Mouse (Mus musculus): ENCODE measurements around the gene Sgsm3. TPM values are rescaled to one million over a fixed set of nuclear protein-coding genes. Genes with fewer than 3 reads are reported as not detected.
"Not testable (repeated sequence)": the region's sequence is repeated elsewhere in the genome, so short reads cannot be mapped to it uniquely, and the experiment has no call there.

Gene Sgsm3
- total RNA-seq (2021): 100 to 1,000 TPM in 1 of 2 experiments, 10 to 100 TPM in 1; 93.0 to 112 TPM
- long read RNA-seq, experiment 1, transcript Sgsm3-208 (22 exons, 2,997 nt): major isoform, 122 of 188 reads
- long read RNA-seq, experiment 1, partial matches to known transcripts: 8 of 188 reads
- long read RNA-seq, experiment 1, other reads (novel, unspliced or antisense): 58 of 188 reads
- long read RNA-seq, experiment 2, transcript Sgsm3-208 (22 exons, 2,997 nt): major isoform, 49 of 95 reads
- long read RNA-seq, experiment 2, partial matches to known transcripts: 5 of 95 reads
- long read RNA-seq, experiment 2, other reads (novel, unspliced or antisense): 41 of 95 reads

- DNase-seq (ENCODE audit: extremely low spot score in 1 of 2, low spot score in 2 of 2): peak; percentile 88 to 90
- Histone ChIP-seq H3K27ac (peak within 1 kb of the TSS; percentile 96), H3K4me3 (peak within 1 kb of the TSS; percentile 96)
- intact Hi-C loops (cut with DNase I): no loop called here
- TF ChIP-seq CTCF (IDR thresholded peaks at IDR 0.05): no peak
Observed at GRCm38 (mm10) chr15:80977620-80978334, at the start of gene Sgsm3. Sgsm3 (plus strand) TSS chr15:80977765.

GRCm38 (mm10) chr15:80928811-80929355 is 48.7 kb upstream of the Sgsm3 start:
- DNase-seq (ENCODE audit: extremely low spot score in 1 of 2, low spot score in 2 of 2): no peak
- no peak for TF ChIP-seq CTCF (IDR thresholded peaks at IDR 0.05)
- no peak overlapping the region for H3K4me3 ChIP-seq
- intact Hi-C loops (cut with DNase I): no loop called here
- H3K27ac ChIP-seq: no peak overlapping the region

- H3K4me3 ChIP-seq: no peak overlapping the region
- no peak for DNase-seq (ENCODE audit: extremely low spot score in 1 of 2, low spot score in 2 of 2)
- H3K27ac ChIP-seq: no peak overlapping the region
- intact Hi-C loops (cut with DNase I): no loop called here
- no peak for TF ChIP-seq CTCF (IDR thresholded peaks at IDR 0.05)
Observed at GRCm38 (mm10) chr15:80930048-80930571, 47.5 kb upstream of the Sgsm3 start.

GRCm38 (mm10) chr15:80930676-80931320 is 46.8 kb upstream of the Sgsm3 start:
- DNase-seq (ENCODE audit: extremely low spot score in 1 of 2, low spot score in 2 of 2); intact Hi-C loops (cut with DNase I); H3K27ac ChIP-seq; H3K4me3 ChIP-seq: not testable (repeated sequence)

- TF ChIP-seq CTCF (IDR thresholded peaks at IDR 0.05): no peak
- intact Hi-C loops (cut with DNase I): no loop called here
- DNase-seq (ENCODE audit: extremely low spot score in 1 of 2, low spot score in 2 of 2): no peak
- Histone ChIP-seq H3K27ac (no peak overlapping the region), H3K4me3 (no peak overlapping the region)
Observed at GRCm38 (mm10) chr15:80931345-80931960, 46.1 kb upstream of the Sgsm3 start.

- intact Hi-C loops (cut with DNase I): no loop called here
- no peak for TF ChIP-seq CTCF (IDR thresholded peaks at IDR 0.05)
- Histone ChIP-seq H3K4me3 (no peak overlapping the region), H3K27ac (no peak overlapping the region)
- no peak for DNase-seq (ENCODE audit: extremely low spot score in 1 of 2, low spot score in 2 of 2)
Observed at GRCm38 (mm10) chr15:80934841-80935240, 42.7 kb upstream of the Sgsm3 start.

- DNase-seq (ENCODE audit: extremely low spot score in 1 of 2, low spot score in 2 of 2): no peak
- no peak for TF ChIP-seq CTCF (IDR thresholded peaks at IDR 0.05)
- no peak overlapping the region for H3K27ac ChIP-seq
- H3K4me3 ChIP-seq: no peak overlapping the region
- intact Hi-C loops (cut with DNase I): no loop called here
Observed at GRCm38 (mm10) chr15:80936686-80937085, 40.9 kb upstream of the Sgsm3 start.

- intact Hi-C loops (cut with DNase I): no loop called here
- no peak for TF ChIP-seq CTCF (IDR thresholded peaks at IDR 0.05)
- Histone ChIP-seq H3K27ac (no peak overlapping the region), H3K4me3 (no peak overlapping the region)
- DNase-seq (ENCODE audit: extremely low spot score in 1 of 2, low spot score in 2 of 2): no peak
Observed at GRCm38 (mm10) chr15:80938615-80939014, 39.0 kb upstream of the Sgsm3 start.

GRCm38 (mm10) chr15:80939401-80939800 is 38.2 kb upstream of the Sgsm3 start:
- no peak overlapping the region for H3K4me3 ChIP-seq
- no peak for DNase-seq (ENCODE audit: extremely low spot score in 1 of 2, low spot score in 2 of 2)
- intact Hi-C loops (cut with DNase I): no loop called here
- no peak overlapping the region for H3K27ac ChIP-seq
- TF ChIP-seq CTCF (IDR thresholded peaks at IDR 0.05): no peak

- TF ChIP-seq CTCF (IDR thresholded peaks at IDR 0.05): no peak
- intact Hi-C loops (cut with DNase I): no loop called here
- Histone ChIP-seq H3K4me3 (no peak overlapping the region), H3K27ac (no peak overlapping the region)
- DNase-seq (ENCODE audit: extremely low spot score in 1 of 2, low spot score in 2 of 2): no peak
Observed at GRCm38 (mm10) chr15:80941468-80942040, 36.0 kb upstream of the Sgsm3 start.

GRCm38 (mm10) chr15:80945851-80946250 is 31.7 kb upstream of the Sgsm3 start:
- TF ChIP-seq CTCF (IDR thresholded peaks at IDR 0.05): peak; percentile 56
- Histone ChIP-seq H3K4me3 (no peak overlapping the region), H3K27ac (no peak overlapping the region)
- DNase-seq (ENCODE audit: extremely low spot score in 1 of 2, low spot score in 2 of 2): no peak
- intact Hi-C loops (cut with DNase I): loop anchor here (5.0 kb wide), 1 partner anchor 239 kb away; no protein-coding TSS in a partner anchor

Measured in left cerebral cortex, adult 2 months (tissue).